Mouse (Mus musculus): ENCODE results near the gene Pbx3. TPM values are rescaled to one million over a fixed set of nuclear protein-coding genes. Genes with fewer than 3 reads are reported as not detected.

Pbx3 gene
- polyA plus RNA-seq, 1 experiment from 2014 or later, result 92.9 TPM

Other genes starting within 250 kb of the Pbx3 start
- gene Mapkap1, start 33.6 kb upstream of the Pbx3 start, polyA plus RNA-seq (2016; fragmentation: Nextera tagmentation; extraction: Ambion mirVana), result 111 and 114 TPM in 2 replicates

All from neural tube, embryonic 12.5 days (tissue).